Mouse (Mus musculus) cortical plate, adult 2 months (tissue): Measurements from ENCODE around the gene Auts2. TPM values are rescaled to one million over a fixed set of nuclear protein-coding genes. Genes with fewer than 3 reads are reported as not detected.

Experiments
- H3K27ac ChIP-seq: fragments of 200-500 bp; 2 replicates; pipeline ENCODE4 v1.5.1; 2012; ENCODE audit warnings: low read length, control low read depth, inconsistent platforms; ENCODE audit not compliant: insufficient read depth
- H3K4me1 ChIP-seq: fragments of 200-500 bp; 2 replicates; pipeline ENCODE4 v1.6.1; 2011; ENCODE audit warnings: low read length; ENCODE audit not compliant: control insufficient read depth, insufficient read depth
- H3K4me3 ChIP-seq: fragments of 200-500 bp; 2 replicates; pipeline ENCODE4 v1.5.1; 2011; ENCODE audit warnings: mild to moderate bottlenecking, low read length, control low read depth; ENCODE audit not compliant: insufficient read depth
- CTCF ChIP-seq: fragments of 200-500 bp; IDR thresholded peaks from 2 replicates; pipeline ENCODE4 v1.5.1; 2011; ENCODE audit warnings: mild to moderate bottlenecking, control low read depth, low read length; ENCODE audit not compliant: insufficient read depth; ENCODE audit errors: extremely low read depth
- POLR2A ChIP-seq: fragments of 200-500 bp; IDR thresholded peaks from 2 replicates; pipeline ENCODE4 v1.6.1; 2011; ENCODE audit warnings: mild to moderate bottlenecking, low read length, control low read depth; ENCODE audit not compliant: insufficient read depth; ENCODE audit errors: extremely low read depth
- polyA plus RNA-seq: library from polyadenylated mRNA; depleted of rRNA; stranded (reverse); fragments of >200 nt; gene quantifications from 2 replicates; pipeline ENCODE4 v1.2.3, GENCODE M21; 2012

Gene Auts2
- polyA plus RNA-seq, 1 experiment, result 29.7 TPM

DNA sequence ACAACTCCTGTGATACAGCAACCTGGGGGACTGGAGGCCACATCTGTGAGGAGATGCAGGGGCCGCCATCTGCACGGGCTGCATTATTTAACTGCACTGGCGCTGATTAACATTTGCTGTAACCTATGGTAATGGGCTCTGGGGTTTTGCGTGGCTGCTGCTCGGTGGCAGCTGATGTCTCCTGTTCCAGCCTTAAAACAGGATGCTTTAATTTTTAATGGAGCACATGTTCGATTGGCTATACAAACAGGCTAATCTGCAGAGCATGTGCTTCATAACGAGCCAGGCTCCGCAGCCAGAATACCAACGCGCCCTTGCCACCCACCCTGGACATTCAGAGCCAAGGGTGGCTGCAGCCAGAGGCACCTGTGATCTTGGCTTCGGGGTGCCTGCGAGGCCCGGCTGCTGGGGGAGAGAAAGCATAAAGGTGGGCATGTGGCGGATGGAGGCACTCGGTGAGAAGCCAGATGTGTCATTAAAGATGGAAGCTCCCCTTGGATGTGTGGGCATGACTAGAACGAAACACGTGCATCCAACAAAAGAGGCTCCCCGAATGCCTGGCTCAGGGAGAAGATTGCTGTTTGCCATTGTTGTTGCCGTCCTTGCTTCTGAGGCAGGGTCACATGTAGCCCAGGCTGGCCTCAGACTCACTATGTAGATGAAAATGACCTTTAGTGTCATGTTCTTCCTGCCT is 884.2 kb downstream of the Auts2 start:
- TF ChIP-seq POLR2A (no peak), CTCF (no peak)
- no peak overlapping the region for H3K4me3 ChIP-seq
- H3K27ac ChIP-seq, result no peak overlapping the region
- H3K4me1 ChIP-seq, result no peaks in the 10 kb centered on the region

DNA sequence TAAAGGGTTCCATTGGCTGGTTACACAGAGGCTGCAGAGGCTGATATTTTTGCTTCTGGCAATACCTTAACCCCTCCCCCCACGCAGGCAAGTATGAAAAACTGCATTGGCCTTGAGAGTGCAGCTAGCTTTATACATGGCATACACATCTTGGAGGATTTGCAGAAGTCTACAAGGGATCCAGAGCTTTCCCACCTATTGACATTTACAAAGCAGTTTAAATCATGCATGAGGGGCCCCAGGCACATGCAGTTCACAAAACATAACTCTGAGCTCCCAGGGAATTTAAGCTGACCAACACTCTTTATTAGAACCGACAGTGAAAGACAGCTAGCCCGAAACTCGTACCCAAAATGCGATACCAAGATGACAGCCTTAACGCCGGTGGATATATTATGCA is 888.9 kb downstream of the Auts2 start:
- no peak overlapping the region for H3K27ac ChIP-seq
- TF ChIP-seq POLR2A, result no peak
- TF ChIP-seq CTCF, result no peak
- no peaks in the 10 kb centered on the region for H3K4me1 ChIP-seq
- no peak overlapping the region for H3K4me3 ChIP-seq

DNA sequence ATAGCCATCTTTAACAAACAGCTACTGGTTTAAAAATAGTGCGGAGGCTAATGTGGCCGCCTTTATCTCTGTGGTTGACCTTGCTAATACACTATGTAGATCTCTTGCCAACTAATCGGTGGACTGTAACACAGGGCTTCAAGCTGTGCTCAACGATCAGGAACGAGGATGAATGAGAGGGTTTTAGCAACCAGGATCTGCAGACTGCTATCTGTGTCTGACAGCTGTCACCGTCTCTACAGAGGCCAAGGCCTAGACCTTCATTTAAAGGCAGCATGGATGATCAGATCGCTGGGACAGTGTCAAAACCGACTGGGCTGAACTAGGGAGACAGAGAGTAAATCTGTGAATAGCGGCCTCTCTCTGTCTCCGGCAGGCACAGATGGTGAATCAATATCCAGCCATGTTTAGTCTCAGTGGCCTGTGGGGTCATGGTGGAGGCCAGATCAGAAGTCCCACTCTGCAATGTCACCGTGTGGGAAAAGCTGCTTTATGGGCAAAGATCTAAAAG is 892.7 kb downstream of the Auts2 start:
- H3K27ac ChIP-seq, result no peak overlapping the region
- no peaks in the 10 kb centered on the region for H3K4me1 ChIP-seq
- no peak overlapping the region for H3K4me3 ChIP-seq
- TF ChIP-seq POLR2A (no peak), CTCF (no peak)

DNA sequence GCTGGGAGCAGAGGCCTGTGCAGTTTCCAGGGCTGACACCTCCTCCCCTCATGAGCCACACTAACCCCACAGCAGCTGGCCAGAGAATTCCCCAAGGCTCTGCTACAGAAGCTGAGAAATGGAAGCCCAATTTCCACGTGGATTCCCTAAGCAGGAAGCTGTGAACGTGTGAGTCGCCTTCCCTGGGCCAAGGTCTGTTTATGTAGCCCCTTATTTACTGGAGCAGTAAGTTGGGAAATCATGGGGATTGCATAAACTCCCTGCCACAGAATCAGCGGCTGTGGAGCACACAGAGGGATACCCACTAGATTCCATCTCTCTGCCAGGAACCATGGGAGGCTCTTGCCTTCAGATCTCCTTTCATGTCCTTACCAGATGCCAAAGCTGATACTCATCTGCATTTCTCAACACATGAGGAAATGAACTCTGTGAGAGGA is 895.4 kb downstream of the Auts2 start:
- peaks cover 12% of the 10 kb centered on the region for H3K4me1 ChIP-seq
- no peak overlapping the region for H3K27ac ChIP-seq

DNA sequence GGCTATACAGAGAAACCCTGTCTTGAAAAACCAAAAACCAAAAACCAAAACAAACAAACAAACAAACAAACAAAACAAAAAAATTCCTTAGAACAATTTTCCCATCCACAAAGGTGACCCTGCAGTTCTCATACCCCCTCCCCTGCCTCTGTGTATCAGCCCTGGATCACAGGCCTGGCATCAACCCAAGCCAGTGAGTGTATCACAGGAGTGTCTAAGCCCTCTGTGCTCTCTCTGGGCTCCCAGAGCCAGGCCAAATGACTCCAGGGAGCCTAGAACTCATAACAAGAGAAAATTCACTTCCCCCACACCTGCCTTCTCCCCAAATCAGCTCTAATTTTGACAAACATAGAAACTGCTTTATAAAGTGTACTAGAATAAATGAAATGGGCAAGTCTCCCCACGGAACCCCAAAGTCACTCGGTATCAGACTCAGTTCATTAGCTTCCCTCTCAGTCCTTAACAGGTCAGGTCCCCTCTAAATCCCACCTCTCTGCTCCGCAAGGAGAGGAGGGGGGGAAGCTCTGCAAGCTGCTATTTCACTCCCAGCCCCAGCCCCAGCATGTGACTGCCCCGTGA is 896.0 kb downstream of the Auts2 start:
- Histone ChIP-seq H3K27ac (no peak overlapping the region), H3K4me3 (no peak overlapping the region), H3K4me1 (peaks cover 13% of the 10 kb centered on the region)
- TF ChIP-seq POLR2A (no peak), CTCF (no peak)

More for the DNA sequence above, 895.4 kb downstream of the Auts2 start:
- no peak overlapping the region for H3K4me3 ChIP-seq
- TF ChIP-seq CTCF, result no peak
- no peak for TF ChIP-seq POLR2A

DNA sequence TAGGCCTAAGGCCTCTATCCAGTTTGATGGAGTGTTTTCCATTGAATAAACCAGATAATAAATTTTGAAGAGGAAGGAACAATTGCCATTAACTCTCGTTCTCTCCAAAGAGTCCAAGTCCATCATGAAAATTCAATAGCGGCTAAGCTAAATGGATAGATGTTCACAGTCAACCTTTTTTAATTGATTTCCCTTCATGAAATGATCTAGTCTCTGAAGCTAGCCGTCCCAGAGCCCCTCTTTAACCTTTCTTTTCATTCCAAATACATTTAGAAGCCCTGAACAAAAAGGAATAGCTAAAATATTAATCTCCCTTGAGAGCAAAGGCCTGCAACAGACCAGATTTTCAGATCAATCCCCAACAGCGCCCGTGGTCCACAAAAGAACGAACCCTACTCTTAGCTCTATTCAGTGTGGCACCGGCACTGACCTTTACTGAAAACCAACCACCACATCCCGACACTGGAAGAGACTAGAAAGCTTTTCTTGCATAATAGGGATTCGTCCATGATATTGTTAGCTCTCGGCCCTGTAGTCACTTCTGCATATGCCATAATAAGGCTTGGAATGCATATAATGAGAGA is 896.9 kb downstream of the Auts2 start:
- Histone ChIP-seq H3K27ac (no peak overlapping the region), H3K4me3 (no peak overlapping the region), H3K4me1 (peaks cover 13% of the 10 kb centered on the region)
- no peak for TF ChIP-seq POLR2A
- no peak for TF ChIP-seq CTCF

DNA sequence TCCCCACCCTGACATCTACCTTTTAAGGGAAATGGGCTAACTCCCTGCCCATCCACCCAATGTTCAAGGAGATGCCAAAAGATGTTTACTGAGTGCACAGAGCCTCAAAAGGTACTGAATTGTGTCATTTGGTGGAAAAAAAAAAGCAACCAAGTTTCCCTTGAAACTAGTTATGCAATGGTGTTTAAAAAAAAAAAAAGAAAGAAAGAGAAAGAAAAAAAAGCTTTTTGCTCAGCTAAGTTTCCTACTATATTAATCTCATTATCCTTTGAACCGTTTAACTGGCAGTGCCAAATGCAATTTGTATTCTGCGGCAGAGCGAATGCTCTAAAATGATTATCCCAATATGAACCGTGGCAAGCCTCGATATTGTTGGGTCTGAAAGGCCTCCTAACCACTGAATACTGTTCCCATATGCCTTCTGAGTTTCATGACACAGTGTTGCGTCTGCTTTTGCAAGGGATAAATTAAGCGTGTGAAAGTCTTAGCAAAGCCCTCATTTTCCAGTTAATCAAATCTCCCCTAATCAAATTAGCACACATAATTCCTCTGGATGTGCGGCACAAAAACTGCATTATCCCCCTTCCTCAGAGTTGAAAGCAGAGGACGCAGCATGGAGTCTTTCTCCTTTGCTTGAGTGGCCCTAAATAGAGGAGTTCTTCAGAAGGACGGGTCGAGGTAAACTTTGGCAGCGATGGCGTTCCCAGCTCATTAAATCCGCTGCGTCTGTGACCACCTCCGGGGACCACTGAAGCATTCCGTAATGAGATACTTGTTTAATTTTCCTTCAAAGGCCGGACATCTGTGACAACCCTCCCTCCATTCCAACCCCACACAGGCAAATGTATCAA is 897.6 kb downstream of the Auts2 start:
- Histone ChIP-seq H3K4me3 (no peak overlapping the region), H3K4me1 (peaks cover 13% of the 10 kb centered on the region), H3K27ac (no peak overlapping the region)
- no peak for TF ChIP-seq POLR2A
- no peak for TF ChIP-seq CTCF

DNA sequence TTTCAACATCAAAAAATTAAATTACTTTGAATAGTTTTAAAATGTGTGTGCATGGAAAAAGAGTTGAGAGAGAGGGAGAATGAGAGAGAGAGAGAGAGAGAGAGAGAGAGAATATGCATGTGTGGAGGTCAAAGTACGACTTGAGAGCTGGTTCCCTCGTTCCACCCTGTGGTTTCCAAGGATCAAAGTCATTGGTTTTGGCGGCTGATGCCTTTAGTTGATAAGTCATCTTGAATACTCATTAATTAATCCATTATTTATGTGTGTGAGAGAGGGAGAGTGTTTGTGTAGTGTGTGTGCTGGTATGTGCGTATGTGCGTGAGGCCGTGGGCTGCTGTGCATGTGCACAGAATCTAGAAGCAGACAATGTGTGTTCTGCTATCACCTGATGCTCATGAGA is 898.8 kb downstream of the Auts2 start:
- H3K27ac ChIP-seq, result no peak overlapping the region
- H3K4me3 ChIP-seq, result no peak overlapping the region
- H3K4me1 ChIP-seq, result peaks cover 13% of the 10 kb centered on the region
- TF ChIP-seq CTCF (no peak), POLR2A (no peak)
